Mouse (Mus musculus) neural tube, embryonic 11.5 days (tissue): ENCODE measurements at regions not wholly inside any gene's neighbourhood (a gene's known extent, or its start where the extent isn't known, plus 50 kb on each side); places are given as distances from the start of the nearest gene placed in this dataset.

Source experiments
- ATAC-seq: fragments of 200-750 bp; cut with Nextera tagmentation; 2 replicates; pipeline ENCODE4 v1.8.0; 2017; ENCODE audit warnings: moderate number of reproducible peaks, mild to moderate bottlenecking, moderate TSS enrichment, moderate library complexity; ENCODE audit not compliant: insufficient read depth, low FRiP score, low TSS enrichment
- DNase-seq: peaks from one replicate; pipeline ENCODE4 v3.0.0-alpha.2; 2015; ENCODE audit warnings: low spot score
- H3K27ac ChIP-seq: fragments of 300-500 bp; sonication (generic); 2 replicates; pipeline ENCODE4 v1.5.1; 2014; ENCODE audit warnings: low read depth, mild to moderate bottlenecking, low read length
- H3K27me3 ChIP-seq: fragments of 300-500 bp; sonication (generic); 2 replicates; pipeline ENCODE4 v1.6.1; 2014; ENCODE audit warnings: mild to moderate bottlenecking, low read length, mixed read lengths; ENCODE audit not compliant: control insufficient read depth, insufficient read depth
- H3K36me3 ChIP-seq: fragments of 300-500 bp; sonication (generic); 2 replicates; pipeline ENCODE4 v1.6.1; 2014; ENCODE audit warnings: mild to moderate bottlenecking, low read length, moderate library complexity, mixed read lengths; ENCODE audit not compliant: control insufficient read depth, insufficient read depth
- H3K4me1 ChIP-seq: fragments of 300-500 bp; sonication (generic); 2 replicates; pipeline ENCODE4 v1.6.1; 2014; ENCODE audit warnings: low read length, mixed read lengths; ENCODE audit not compliant: control insufficient read depth, insufficient read depth
- H3K4me2 ChIP-seq: fragments of 300-500 bp; sonication (generic); 2 replicates; pipeline ENCODE4 v1.6.1; 2014; ENCODE audit warnings: low read depth, mild to moderate bottlenecking, moderate library complexity
- H3K4me3 ChIP-seq: fragments of 300-500 bp; sonication (generic); 2 replicates; pipeline ENCODE4 v1.5.1; 2014; ENCODE audit warnings: low read depth, low read length
- H3K9ac ChIP-seq: fragments of 300-500 bp; sonication (generic); 2 replicates; pipeline ENCODE4 v1.6.1; 2014; ENCODE audit warnings: mild to moderate bottlenecking, low read length
- H3K9me3 ChIP-seq: fragments of 300-500 bp; sonication (generic); 2 replicates; pipeline ENCODE4 v1.6.1; 2016; ENCODE audit warnings: low read length; ENCODE audit not compliant: control insufficient read depth
- WGBS: fragments of 180-500 bp; shearing (Covaris S2); extraction: QIAGEN DNeasy Blood & Tissue Kit; methylation state at CpG from one replicate; pipeline ENCODE4 v1.1.7; 2014; 5-methylcytosine and 5-hydroxymethylcytosine counted together

- Histone ChIP-seq H3K27me3 (no peaks in the 10 kb centered on the region), H3K4me1 (no peaks in the 10 kb centered on the region), H3K4me2 (no peak overlapping the region), H3K27ac (no peak overlapping the region), H3K9ac (no peak overlapping the region), H3K36me3 (no peaks in the 10 kb centered on the region), H3K4me3 (no peak overlapping the region), H3K9me3 (no peaks in the 10 kb centered on the region)
- ATAC-seq, result no peak
- WGBS, result 94% methylated on average over 5 of the region's 5 CpGs
- DNase-seq, result no peak
These were observed 1014.0 kb upstream of the Slit2 start for GRCm38 (mm10) chr5:46968870-46969436.

DNA sequence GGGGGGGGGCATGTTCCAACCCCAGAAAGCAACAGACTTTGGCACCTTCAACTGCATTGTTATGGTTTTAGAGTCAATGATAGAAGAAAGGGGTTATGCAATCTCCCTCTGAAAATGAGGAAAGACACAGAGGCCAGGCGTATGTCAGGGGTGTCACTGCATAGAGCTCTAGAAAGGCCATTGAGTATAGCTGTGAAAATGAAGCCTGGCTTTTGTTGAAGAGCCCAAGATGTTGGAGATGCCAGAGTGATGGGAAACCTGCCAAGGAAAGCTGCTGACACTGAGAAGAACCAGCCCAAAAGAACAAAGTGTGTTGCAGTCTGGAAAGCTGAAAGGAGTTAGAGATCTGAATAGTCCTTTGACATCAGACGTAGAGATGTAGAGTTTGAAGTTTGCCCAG, 1022.2 kb upstream of the Slit2 start:
- DNase-seq (no peak), ATAC-seq (no peak)
- H3K4me3 ChIP-seq, result no peak overlapping the region
- no peak overlapping the region for H3K9ac ChIP-seq
- no peaks in the 10 kb centered on the region for H3K36me3 ChIP-seq
- no peak overlapping the region for H3K4me2 ChIP-seq
- H3K27ac ChIP-seq, result no peak overlapping the region
- no peaks in the 10 kb centered on the region for H3K27me3 ChIP-seq
- H3K9me3 ChIP-seq, result no peaks in the 10 kb centered on the region
- WGBS, result 70% methylated on average over 2 of the region's 2 CpGs
- no peaks in the 10 kb centered on the region for H3K4me1 ChIP-seq

DNA sequence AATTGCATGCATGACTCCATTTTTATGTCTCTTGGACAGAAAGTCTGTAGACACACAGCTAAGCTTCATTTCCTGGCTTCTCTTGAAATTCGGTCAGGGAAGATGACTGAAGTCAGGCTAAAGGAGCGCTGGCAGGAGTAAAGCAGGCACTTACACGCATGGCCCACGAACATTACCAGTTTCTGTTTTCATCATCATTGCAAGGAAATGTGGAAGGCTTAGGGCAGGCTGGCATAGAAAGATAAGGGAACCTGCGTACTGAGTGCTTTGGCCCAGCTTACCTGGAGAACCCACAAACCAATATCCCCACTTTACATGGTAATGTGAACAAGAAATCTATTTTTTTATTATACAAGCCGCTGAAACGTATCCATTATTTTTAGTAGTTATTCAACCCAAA, 1056.6 kb upstream of the Slit2 start:
- WGBS, result 94% methylated on average over 7 of the region's 7 CpGs
- H3K9me3 ChIP-seq, result no peaks in the 10 kb centered on the region
- no peak overlapping the region for H3K4me2 ChIP-seq
- H3K27ac ChIP-seq, result no peak overlapping the region
- DNase-seq, result no peak
- no peak overlapping the region for H3K9ac ChIP-seq
- H3K27me3 ChIP-seq, result no peaks in the 10 kb centered on the region
- no peaks in the 10 kb centered on the region for H3K4me1 ChIP-seq
- no peaks in the 10 kb centered on the region for H3K36me3 ChIP-seq
- no peak overlapping the region for H3K4me3 ChIP-seq
- ATAC-seq, result no peak

- Histone ChIP-seq H3K9me3 (no peaks in the 10 kb centered on the region), H3K4me2 (no peak overlapping the region), H3K4me1 (no peaks in the 10 kb centered on the region), H3K36me3 (no peaks in the 10 kb centered on the region), H3K9ac (no peak overlapping the region), H3K4me3 (no peak overlapping the region), H3K27ac (no peak overlapping the region), H3K27me3 (no peaks in the 10 kb centered on the region)
- no peak for DNase-seq
- 73% methylated on average over 2 of the region's 2 CpGs for WGBS
- no peak for ATAC-seq
These were observed 1044.5 kb upstream of the Lcorl start for GRCm38 (mm10) chr5:46901909-46902308.

DNA sequence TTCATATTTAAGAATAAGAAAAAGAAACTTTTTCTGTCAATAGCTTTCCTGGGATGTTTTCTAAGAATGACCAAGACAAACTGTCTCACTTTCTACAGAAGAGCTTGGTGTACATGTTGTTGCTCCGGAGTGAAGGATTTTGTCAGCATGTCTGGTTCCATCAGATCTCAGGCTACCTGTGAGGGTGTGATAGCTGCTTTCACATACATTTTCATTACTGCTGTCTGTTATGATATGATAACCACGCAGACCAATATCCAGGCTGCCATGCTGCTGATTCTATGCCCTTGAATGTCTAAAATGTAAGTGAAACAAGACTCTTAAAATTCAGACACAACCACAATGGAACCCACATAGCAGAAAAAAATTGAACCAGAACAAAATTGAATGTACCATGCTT, 1036.6 kb upstream of the Lcorl start:
- Histone ChIP-seq H3K4me1 (no peaks in the 10 kb centered on the region), H3K36me3 (no peaks in the 10 kb centered on the region), H3K27ac (no peak overlapping the region), H3K27me3 (no peaks in the 10 kb centered on the region), H3K9me3 (no peaks in the 10 kb centered on the region), H3K4me2 (no peak overlapping the region), H3K4me3 (no peak overlapping the region), H3K9ac (no peak overlapping the region)
- WGBS, result 88% methylated on average over 2 of the region's 2 CpGs
- DNase-seq (no peak), ATAC-seq (no peak)

DNA sequence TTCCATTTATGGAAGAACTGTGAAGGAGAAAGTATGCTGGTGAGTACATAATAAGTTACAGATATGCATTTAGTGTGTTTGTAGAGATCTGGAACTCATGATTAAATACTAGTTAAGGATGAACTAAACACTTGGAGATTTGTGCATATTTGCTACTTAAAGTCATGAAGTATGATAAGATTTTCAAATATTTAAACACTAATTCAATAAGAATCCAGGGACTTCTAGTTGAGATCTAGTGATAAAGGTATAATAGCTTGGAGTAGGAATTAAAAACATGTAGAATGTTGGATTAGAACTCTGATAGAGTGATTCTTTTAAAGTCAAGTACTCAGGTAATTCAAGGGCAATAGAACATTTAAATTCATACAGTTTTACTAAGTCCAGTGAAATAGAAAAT, 1026.5 kb upstream of the Lcorl start:
- no peaks in the 10 kb centered on the region for H3K36me3 ChIP-seq
- no peak for DNase-seq
- no peaks in the 10 kb centered on the region for H3K9me3 ChIP-seq
- H3K4me1 ChIP-seq, result no peaks in the 10 kb centered on the region
- ATAC-seq, result no peak
- H3K4me2 ChIP-seq, result no peak overlapping the region
- H3K27ac ChIP-seq, result no peak overlapping the region
- H3K27me3 ChIP-seq, result no peaks in the 10 kb centered on the region
- H3K4me3 ChIP-seq, result no peak overlapping the region
- H3K9ac ChIP-seq, result no peak overlapping the region

DNA sequence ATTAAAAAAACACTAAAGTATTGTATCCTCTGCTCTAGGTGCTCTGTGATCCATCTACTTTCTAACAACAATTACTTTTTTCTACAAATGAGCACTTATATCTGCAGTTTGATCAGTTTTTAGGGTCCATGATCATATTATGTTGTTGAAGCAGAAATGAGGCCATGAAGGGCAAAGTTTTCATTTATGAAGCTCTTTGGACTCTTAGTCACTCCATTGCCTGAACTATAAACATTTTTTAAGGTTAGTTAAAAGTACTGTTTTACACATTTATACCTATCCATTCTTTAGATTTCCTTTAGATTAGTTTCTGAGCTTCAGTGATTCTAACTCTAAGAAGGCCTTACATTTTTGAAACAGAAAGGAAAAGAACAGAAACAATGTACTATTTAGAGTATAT, 999.4 kb upstream of the Lcorl start:
- Histone ChIP-seq H3K4me3 (no peak overlapping the region), H3K27me3 (no peaks in the 10 kb centered on the region), H3K4me2 (no peak overlapping the region), H3K4me1 (no peaks in the 10 kb centered on the region), H3K27ac (no peak overlapping the region), H3K9ac (no peak overlapping the region), H3K36me3 (no peaks in the 10 kb centered on the region), H3K9me3 (no peaks in the 10 kb centered on the region)
- DNase-seq, result no peak
- no peak for ATAC-seq

- no peaks in the 10 kb centered on the region for H3K4me1 ChIP-seq
- DNase-seq (no peak), ATAC-seq (no peak)
- no peak overlapping the region for H3K27ac ChIP-seq
- no peaks in the 10 kb centered on the region for H3K36me3 ChIP-seq
- no peaks in the 10 kb centered on the region for H3K27me3 ChIP-seq
- H3K9me3 ChIP-seq, result no peaks in the 10 kb centered on the region
- H3K9ac ChIP-seq, result no peak overlapping the region
- no peak overlapping the region for H3K4me3 ChIP-seq
- 85% methylated on average over 2 of the region's 2 CpGs for WGBS
- H3K4me2 ChIP-seq, result no peak overlapping the region
These were observed 987.8 kb upstream of the Lcorl start for GRCm38 (mm10) chr5:46845175-46845574.

DNA sequence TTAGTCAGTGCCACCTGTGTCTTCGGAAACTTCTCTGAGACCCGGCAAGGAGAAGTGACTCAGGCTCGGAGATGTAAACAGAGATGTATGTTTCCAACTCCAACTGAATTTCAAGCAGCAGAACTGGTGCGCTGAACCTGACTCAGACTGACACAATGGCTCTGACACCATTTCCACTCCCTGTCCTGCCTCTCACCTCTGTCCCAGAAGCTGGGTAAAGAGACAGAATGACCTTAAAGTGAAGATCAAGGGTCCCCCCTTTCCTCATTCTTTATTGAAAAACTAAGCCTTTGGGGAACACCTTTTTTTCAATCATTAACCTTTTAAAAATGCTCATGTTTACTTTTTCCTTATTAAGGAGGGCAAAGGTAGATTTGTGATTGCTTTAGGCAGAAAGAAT, 979.4 kb upstream of the Lcorl start:
- H3K4me2 ChIP-seq, result no peak overlapping the region
- no peak overlapping the region for H3K9ac ChIP-seq
- no peaks in the 10 kb centered on the region for H3K27me3 ChIP-seq
- no peaks in the 10 kb centered on the region for H3K4me1 ChIP-seq
- DNase-seq (no peak), ATAC-seq (no peak)
- WGBS, result 94% methylated on average over 4 of the region's 4 CpGs
- H3K36me3 ChIP-seq, result no peaks in the 10 kb centered on the region
- no peaks in the 10 kb centered on the region for H3K9me3 ChIP-seq
- H3K4me3 ChIP-seq, result no peak overlapping the region
- H3K27ac ChIP-seq, result no peak overlapping the region
